Mouse (Mus musculus): ENCODE results near the gene Gm9747. TPM values are rescaled to one million over a fixed set of nuclear protein-coding genes. Genes with fewer than 3 reads are reported as not detected.

Gene Gm9747
- polyA plus RNA-seq (2016; fragmentation: Nextera tagmentation; extraction: Ambion mirVana), result 24.9 and 26.4 TPM in 2 replicates

DNA sequence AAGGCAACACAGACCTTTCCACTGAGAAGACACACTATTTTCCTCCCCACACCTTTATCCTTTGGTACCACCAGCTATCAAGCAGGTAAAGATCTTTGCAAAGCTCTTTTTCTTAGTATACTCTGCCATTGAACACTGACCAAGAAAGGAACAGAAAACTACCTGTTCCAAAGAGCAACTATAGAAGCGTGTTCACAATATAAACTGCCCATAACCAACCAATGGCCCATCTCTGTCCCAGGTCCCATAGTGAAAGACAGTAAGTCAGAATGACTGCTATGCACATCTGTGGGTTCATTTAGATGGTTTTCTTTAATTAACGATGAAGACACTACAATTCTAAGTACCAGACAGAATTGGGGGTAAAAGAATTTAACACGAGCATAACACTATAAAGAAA lies at the start of gene Gm9747:
Gene Gm9747 (plus strand): TSS at position 301 of the 400 bp plus-strand sequence.
- no peak within 1 kb of the TSS for H3K4me2 ChIP-seq (replicated peaks)
- no peak for ATAC-seq (ENCODE audit: low FRiP score, low read depth)
- H3K9me3 ChIP-seq, result no peaks in the 10 kb centered on the region
- no peak within 1 kb of the TSS for H3K4me3 ChIP-seq
- no peak within 1 kb of the TSS for H3K27ac ChIP-seq (replicated peaks)
- 95% methylated on average over 3 of the region's 3 CpGs for WGBS
- 0 out of 2 replicates have a peak, but pooled peaks cover 3% of the 10 kb centered on the region for H3K36me3 ChIP-seq
- H3K27me3 ChIP-seq, result no peaks in the 10 kb centered on the region
- no peaks in the 10 kb centered on the region for H3K4me1 ChIP-seq
- H3K9ac ChIP-seq (replicated peaks), result no peak within 1 kb of the TSS

GRCm38 (mm10) chr1:82183913-82184442 lies 48.9 kb upstream of the Gm9747 start:
- Histone ChIP-seq H3K4me3 (no peak overlapping the region), H3K27me3 (no peaks in the 10 kb centered on the region), H3K36me3 (no peaks in the 10 kb centered on the region), H3K27ac (replicated peaks) (no peak overlapping the region), H3K4me1 (no peaks in the 10 kb centered on the region), H3K4me2 (replicated peaks) (no peak overlapping the region), H3K9ac (replicated peaks) (no peak overlapping the region), H3K9me3 (no peaks in the 10 kb centered on the region)
- 77% methylated on average over 8 of the region's 8 CpGs for WGBS
- ATAC-seq (ENCODE audit: low FRiP score, low read depth), result no peak

- Histone ChIP-seq H3K4me1 (no peaks in the 10 kb centered on the region), H3K36me3 (no peaks in the 10 kb centered on the region), H3K4me2 (replicated peaks) (no peak overlapping the region), H3K9ac (replicated peaks) (no peak overlapping the region), H3K4me3 (no peak overlapping the region), H3K9me3 (no peaks in the 10 kb centered on the region), H3K27me3 (no peaks in the 10 kb centered on the region), H3K27ac (replicated peaks) (no peak overlapping the region)
- ATAC-seq (ENCODE audit: low FRiP score, low read depth), result no peak
- WGBS, result 78% methylated on average over 10 of the region's 10 CpGs
Measured at GRCm38 (mm10) chr1:82188549-82189231, 44.2 kb upstream of the Gm9747 start.

DNA sequence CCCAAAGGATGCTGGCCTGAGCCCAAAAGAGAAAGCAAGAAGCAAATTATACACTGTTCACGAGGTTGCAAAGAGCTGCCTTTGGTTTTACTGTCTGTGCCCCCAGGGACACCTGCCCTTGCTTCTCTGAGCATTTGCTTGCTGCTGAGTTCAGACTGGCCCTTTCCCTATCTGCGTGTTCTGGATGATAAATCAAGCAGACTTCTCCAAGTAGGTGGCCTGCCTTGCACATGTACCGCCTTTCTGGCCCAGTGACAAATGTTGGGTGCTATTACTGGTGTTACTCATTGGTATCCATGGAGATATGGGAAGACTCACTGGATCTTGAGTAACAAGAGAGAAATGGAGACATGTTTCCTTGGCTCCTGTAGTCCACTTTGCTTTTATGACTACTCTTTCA lies 43.4 kb upstream of the Gm9747 start:
- no peak for ATAC-seq (ENCODE audit: low FRiP score, low read depth)
- WGBS, result 72% methylated on average over 3 of the region's 3 CpGs
- no peaks in the 10 kb centered on the region for H3K9me3 ChIP-seq
- H3K27me3 ChIP-seq, result no peaks in the 10 kb centered on the region
- no peaks in the 10 kb centered on the region for H3K36me3 ChIP-seq
- H3K4me3 ChIP-seq, result no peak overlapping the region
- no peak overlapping the region for H3K9ac ChIP-seq (replicated peaks)
- H3K4me2 ChIP-seq (replicated peaks), result no peak overlapping the region
- H3K27ac ChIP-seq (replicated peaks), result no peak overlapping the region
- no peaks in the 10 kb centered on the region for H3K4me1 ChIP-seq

DNA sequence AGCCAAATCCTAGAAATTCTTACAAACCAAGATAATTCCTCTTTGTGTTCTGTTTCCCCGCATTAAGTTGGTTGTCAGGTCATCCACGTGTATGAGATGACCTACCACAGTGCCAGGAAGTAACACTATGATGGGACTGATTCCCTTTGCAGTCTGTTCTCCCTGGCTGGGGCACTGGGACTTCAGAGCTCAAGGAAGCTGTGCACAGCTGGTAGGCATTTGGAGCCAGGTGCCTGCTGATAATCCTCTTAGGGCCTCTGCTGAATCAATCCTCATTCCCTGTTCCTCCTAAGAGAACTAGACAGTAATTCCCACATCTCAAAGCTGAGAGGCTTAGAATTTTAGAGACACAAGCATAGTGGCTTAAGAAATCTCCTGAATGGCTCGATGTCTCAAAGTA lies 41.3 kb upstream of the Gm9747 start:
- Histone ChIP-seq H3K4me1 (no peaks in the 10 kb centered on the region), H3K4me3 (no peak overlapping the region), H3K27me3 (no peaks in the 10 kb centered on the region), H3K9ac (replicated peaks) (no peak overlapping the region), H3K27ac (replicated peaks) (no peak overlapping the region), H3K4me2 (replicated peaks) (no peak overlapping the region), H3K36me3 (no peaks in the 10 kb centered on the region), H3K9me3 (no peaks in the 10 kb centered on the region)
- whole genome bisulfite sequencing, result 16% methylated on average over 3 of the region's 3 CpGs
- peak; percentile 30; the same call in 1 of the 2 replicates for ATAC-seq (ENCODE audit: low FRiP score, low read depth)

DNA sequence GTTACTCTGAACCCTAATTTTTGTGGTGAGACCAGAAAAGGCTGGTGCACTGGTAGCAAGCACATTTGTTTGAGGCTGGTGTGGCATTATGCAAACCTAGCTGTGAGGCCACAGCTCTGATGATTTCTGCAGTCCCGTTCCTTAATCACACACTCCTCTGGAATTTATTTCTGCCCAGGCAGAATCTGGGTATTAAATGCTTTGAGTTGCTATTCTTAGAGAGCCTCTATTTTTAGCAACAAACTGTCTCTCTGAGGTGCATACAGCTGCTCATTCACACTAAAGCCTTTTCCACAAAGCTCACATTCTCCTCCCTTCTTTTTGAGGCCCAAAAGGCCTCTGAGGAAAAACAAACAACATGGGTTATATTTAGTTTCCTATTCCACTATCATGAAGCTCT lies 33.0 kb upstream of the Gm9747 start:
- ATAC-seq (ENCODE audit: low FRiP score, low read depth), result no peak
- 42% methylated on average over 1 of the region's 1 CpGs for WGBS
- H3K27me3 ChIP-seq, result no peaks in the 10 kb centered on the region
- H3K27ac ChIP-seq (replicated peaks), result no peak overlapping the region
- H3K36me3 ChIP-seq, result no peaks in the 10 kb centered on the region
- no peak overlapping the region for H3K4me3 ChIP-seq
- no peaks in the 10 kb centered on the region for H3K9me3 ChIP-seq
- H3K4me1 ChIP-seq, result peaks cover 7% of the 10 kb centered on the region; the same call in 1 of the 2 replicates
- H3K4me2 ChIP-seq (replicated peaks), result no peak overlapping the region
- H3K9ac ChIP-seq (replicated peaks), result no peak overlapping the region

GRCm38 (mm10) chr1:82200636-82201035 lies 32.3 kb upstream of the Gm9747 start:
- Histone ChIP-seq H3K27me3 (no peaks in the 10 kb centered on the region), H3K9me3 (no peaks in the 10 kb centered on the region), H3K4me1 (peaks cover 7% of the 10 kb centered on the region; the same call in 1 of the 2 replicates), H3K36me3 (no peaks in the 10 kb centered on the region), H3K9ac (replicated peaks) (no peak overlapping the region), H3K4me3 (no peak overlapping the region), H3K4me2 (replicated peaks) (no peak overlapping the region), H3K27ac (replicated peaks) (no peak overlapping the region)
- WGBS, result 88% methylated on average over 7 of the region's 7 CpGs
- no peak for ATAC-seq (ENCODE audit: low FRiP score, low read depth)

DNA sequence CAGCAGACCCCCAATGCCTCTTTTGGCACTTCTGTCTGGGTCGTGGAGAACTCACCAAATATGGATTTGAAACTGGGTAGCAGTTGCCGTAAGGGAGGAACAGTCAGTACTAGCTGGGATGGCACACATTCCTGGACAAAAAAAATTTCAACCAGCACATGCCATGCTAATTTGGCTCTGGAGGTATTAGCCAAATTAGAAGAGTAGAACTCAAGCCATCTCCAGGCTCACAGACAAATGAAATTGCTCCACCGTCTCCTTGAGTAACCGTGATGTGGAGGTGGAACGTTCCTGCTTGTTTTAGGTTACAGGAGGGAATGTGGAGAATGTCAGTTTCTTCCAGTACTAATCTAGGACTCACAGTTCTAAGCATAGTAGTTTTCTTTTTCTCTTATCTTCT lies 25.4 kb upstream of the Gm9747 start:
- ATAC-seq (ENCODE audit: low FRiP score, low read depth), result no peak
- no peak overlapping the region for H3K4me3 ChIP-seq
- H3K9me3 ChIP-seq, result peaks cover 6% of the 10 kb centered on the region; the same call in 1 of the 2 replicates
- 90% methylated on average over 5 of the region's 5 CpGs for WGBS
- no peak overlapping the region for H3K9ac ChIP-seq (replicated peaks)
- H3K27ac ChIP-seq (replicated peaks), result no peak overlapping the region
- no peak overlapping the region for H3K4me2 ChIP-seq (replicated peaks)
- no peaks in the 10 kb centered on the region for H3K27me3 ChIP-seq
- no peaks in the 10 kb centered on the region for H3K4me1 ChIP-seq
- H3K36me3 ChIP-seq, result no peaks in the 10 kb centered on the region

GRCm38 (mm10) chr1:82220673-82221396 lies 12.1 kb upstream of the Gm9747 start:
- Histone ChIP-seq H3K4me2 (replicated peaks) (no peak overlapping the region), H3K27ac (replicated peaks) (no peak overlapping the region), H3K4me1 (peaks cover 3% of the 10 kb centered on the region), H3K9me3 (no peaks in the 10 kb centered on the region), H3K4me3 (no peak overlapping the region), H3K9ac (replicated peaks) (no peak overlapping the region), H3K36me3 (no peaks in the 10 kb centered on the region), H3K27me3 (no peaks in the 10 kb centered on the region)
- 30% methylated on average over 12 of the region's 12 CpGs for WGBS
- ATAC-seq (ENCODE audit: low FRiP score, low read depth), result peak; percentile 68

DNA sequence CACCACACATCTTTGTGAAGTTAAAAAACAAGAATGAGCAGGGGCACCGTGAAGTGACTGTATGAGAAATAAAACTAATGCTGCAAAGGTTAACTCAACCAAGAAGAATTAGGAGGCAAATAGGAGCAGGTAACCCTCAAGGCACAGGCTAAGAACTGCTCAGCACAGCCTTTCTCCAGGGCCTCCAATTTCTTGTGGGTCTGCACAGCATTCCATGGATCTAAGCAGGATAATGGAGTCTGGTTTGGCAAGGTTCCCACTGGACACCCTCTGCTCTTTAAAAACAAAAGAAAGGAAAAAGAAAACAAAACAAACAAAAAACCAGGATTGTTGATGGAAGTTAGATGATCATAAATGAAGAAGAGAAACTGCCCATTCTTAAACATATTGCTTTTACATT lies 11.4 kb upstream of the Gm9747 start:
- Histone ChIP-seq H3K4me2 (replicated peaks) (no peak overlapping the region), H3K27ac (replicated peaks) (no peak overlapping the region), H3K4me3 (no peak overlapping the region), H3K27me3 (no peaks in the 10 kb centered on the region), H3K4me1 (peaks cover 3% of the 10 kb centered on the region), H3K9ac (replicated peaks) (no peak overlapping the region), H3K9me3 (no peaks in the 10 kb centered on the region), H3K36me3 (no peaks in the 10 kb centered on the region)
- WGBS, result 73% methylated on average over 1 of the region's 1 CpGs
- no peak for ATAC-seq (ENCODE audit: low FRiP score, low read depth)

DNA sequence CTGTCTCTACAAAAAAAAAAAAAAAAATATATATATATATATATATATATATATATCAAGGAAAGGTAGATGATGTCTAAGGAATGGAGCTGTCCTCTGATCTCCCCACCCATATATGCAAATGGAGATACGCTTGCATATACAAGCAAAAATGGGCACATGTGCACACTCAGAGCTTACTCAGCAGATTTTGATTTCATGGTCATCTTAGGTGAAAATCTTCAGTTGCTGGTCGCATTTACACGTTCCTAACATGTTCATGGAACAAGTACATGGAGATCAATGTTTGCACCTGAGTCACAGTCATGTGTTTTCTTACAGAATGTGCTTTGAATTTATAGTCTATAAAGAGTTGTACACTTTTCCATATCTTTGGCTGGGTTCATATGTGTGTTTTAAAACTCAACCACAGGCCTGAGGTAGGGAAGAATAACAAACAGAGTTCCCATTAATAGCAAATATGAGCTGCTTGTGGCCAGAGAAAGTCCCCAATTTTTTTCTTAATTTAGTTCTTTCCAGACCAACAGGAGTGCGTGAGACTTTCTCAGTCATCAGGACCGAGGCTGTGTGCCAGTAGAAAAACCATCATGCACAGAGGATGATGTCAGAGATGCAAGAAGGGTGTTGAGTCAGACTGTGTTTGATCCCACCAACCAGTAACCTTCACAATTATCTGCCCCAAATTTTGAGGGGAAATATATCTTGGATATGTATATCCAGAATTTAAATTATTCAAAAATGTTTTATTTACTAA lies 9.7 kb upstream of the Gm9747 start:
- Histone ChIP-seq H3K27me3 (no peaks in the 10 kb centered on the region), H3K27ac (replicated peaks) (no peak overlapping the region), H3K4me1 (peaks cover 3% of the 10 kb centered on the region), H3K36me3 (no peaks in the 10 kb centered on the region), H3K9me3 (no peaks in the 10 kb centered on the region), H3K4me2 (replicated peaks) (no peak overlapping the region), H3K4me3 (no peak overlapping the region), H3K9ac (replicated peaks) (no peak overlapping the region)
- WGBS, result 86% methylated on average over 5 of the region's 5 CpGs
- ATAC-seq (ENCODE audit: low FRiP score, low read depth), result no peak

DNA sequence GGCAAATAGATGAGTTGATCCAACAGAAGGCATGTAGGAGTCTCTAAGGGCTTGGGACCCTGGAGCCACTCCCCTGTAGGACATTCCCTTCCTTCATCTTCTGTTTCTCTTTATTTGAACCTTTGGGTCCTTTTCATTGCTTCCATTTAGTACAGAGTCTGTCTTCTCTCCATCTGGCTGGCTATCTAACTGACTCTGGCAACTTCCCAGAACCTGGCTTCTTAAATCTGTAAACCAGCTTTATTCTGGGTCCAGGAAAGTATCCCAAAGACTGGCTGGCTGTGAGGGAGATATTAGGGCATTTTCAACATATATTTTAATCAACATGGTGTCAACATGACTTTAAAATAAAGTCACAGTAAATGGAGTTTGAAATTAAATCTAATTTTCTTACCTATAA lies 4.1 kb upstream of the Gm9747 start:
- H3K9me3 ChIP-seq, result no peaks in the 10 kb centered on the region
- H3K4me1 ChIP-seq, result no peaks in the 10 kb centered on the region
- no peak overlapping the region for H3K4me3 ChIP-seq
- H3K27ac ChIP-seq (replicated peaks), result no peak overlapping the region
- no peak overlapping the region for H3K4me2 ChIP-seq (replicated peaks)
- H3K36me3 ChIP-seq, result no peaks in the 10 kb centered on the region
- H3K27me3 ChIP-seq, result no peaks in the 10 kb centered on the region
- no peak overlapping the region for H3K9ac ChIP-seq (replicated peaks)
- ATAC-seq (ENCODE audit: low FRiP score, low read depth), result no peak
